Mouse (Mus musculus): ENCODE results near the gene Dab1.

- TF ChIP-seq CTCF (IDR thresholded peaks at IDR 0.05; ENCODE audit: borderline replicate concordance, insufficient read depth, low read depth, low read length) (no peak), POLR2A (IDR thresholded peaks at IDR 0.05; ENCODE audit: borderline replicate concordance, insufficient read depth, low read length) (no peak)
These were observed 1156.4 kb downstream of the Dab1 start for GRCm38 (mm10) chr4:104775601-104776000.
